Mouse (Mus musculus) liver, embryonic 12.5 days (tissue): Measurements from ENCODE around the gene Zfp467. TPM values are rescaled to one million over a fixed set of nuclear protein-coding genes. Genes with fewer than 3 reads are reported as not detected.

ENCODE experiments used
- ATAC-seq: fragments of 200-750 bp; cut with Nextera tagmentation; 2 replicates; pipeline ENCODE4 v1.8.0; 2017; ENCODE audit warnings: moderate number of reproducible peaks, mild to moderate bottlenecking, moderate library complexity
- H3K27ac ChIP-seq: fragments of 300-500 bp; sonication (generic); 2 replicates; pipeline ENCODE4 v1.5.1; 2016; ENCODE audit warnings: mild to moderate bottlenecking
- H3K27me3 ChIP-seq: fragments of 300-500 bp; sonication (generic); replicated peaks from 2 replicates; pipeline ENCODE4 v1.6.1; 2016; ENCODE audit warnings: mild to moderate bottlenecking, moderate library complexity
- H3K36me3 ChIP-seq: fragments of 300-500 bp; sonication (generic); 2 replicates; pipeline ENCODE4 v1.6.1; 2016; ENCODE audit warnings: mild to moderate bottlenecking, moderate library complexity
- H3K4me1 ChIP-seq: fragments of 300-500 bp; sonication (generic); 2 replicates; pipeline ENCODE4 v1.6.1; 2016
- H3K4me2 ChIP-seq: fragments of 300-500 bp; sonication (generic); 2 replicates; pipeline ENCODE4 v1.6.1; 2016; ENCODE audit warnings: mild to moderate bottlenecking, moderate library complexity
- H3K4me3 ChIP-seq: fragments of 300-500 bp; sonication (generic); 2 replicates; pipeline ENCODE4 v1.5.1; 2016; ENCODE audit warnings: mild to moderate bottlenecking, moderate library complexity
- H3K9ac ChIP-seq: fragments of 300-500 bp; sonication (generic); 2 replicates; pipeline ENCODE4 v1.6.1; 2016; ENCODE audit warnings: mild to moderate bottlenecking, moderate library complexity
- H3K9me3 ChIP-seq: fragments of 300-500 bp; sonication (generic); replicated peaks from 2 replicates; pipeline ENCODE4 v1.6.1; 2016; ENCODE audit warnings: mild to moderate bottlenecking, moderate library complexity
- WGBS: fragments of 180-500 bp; shearing (Covaris S2); methylation state at CpG from one replicate; pipeline ENCODE4 v1.1.7; 2016; ENCODE audit not compliant: insufficient replicate concordance; 5-methylcytosine and 5-hydroxymethylcytosine counted together
- polyA plus RNA-seq: library from polyadenylated mRNA; unstranded; fragments of >200 nt; fragmentation: Nextera tagmentation; extraction: Ambion mirVana; gene quantifications from 2 replicates; pipeline ENCODE4 v1.2.1, GENCODE M21; 2016

Zfp467 gene
- 2.9 and 3.9 TPM in 2 replicates for polyA plus RNA-seq

DNA sequence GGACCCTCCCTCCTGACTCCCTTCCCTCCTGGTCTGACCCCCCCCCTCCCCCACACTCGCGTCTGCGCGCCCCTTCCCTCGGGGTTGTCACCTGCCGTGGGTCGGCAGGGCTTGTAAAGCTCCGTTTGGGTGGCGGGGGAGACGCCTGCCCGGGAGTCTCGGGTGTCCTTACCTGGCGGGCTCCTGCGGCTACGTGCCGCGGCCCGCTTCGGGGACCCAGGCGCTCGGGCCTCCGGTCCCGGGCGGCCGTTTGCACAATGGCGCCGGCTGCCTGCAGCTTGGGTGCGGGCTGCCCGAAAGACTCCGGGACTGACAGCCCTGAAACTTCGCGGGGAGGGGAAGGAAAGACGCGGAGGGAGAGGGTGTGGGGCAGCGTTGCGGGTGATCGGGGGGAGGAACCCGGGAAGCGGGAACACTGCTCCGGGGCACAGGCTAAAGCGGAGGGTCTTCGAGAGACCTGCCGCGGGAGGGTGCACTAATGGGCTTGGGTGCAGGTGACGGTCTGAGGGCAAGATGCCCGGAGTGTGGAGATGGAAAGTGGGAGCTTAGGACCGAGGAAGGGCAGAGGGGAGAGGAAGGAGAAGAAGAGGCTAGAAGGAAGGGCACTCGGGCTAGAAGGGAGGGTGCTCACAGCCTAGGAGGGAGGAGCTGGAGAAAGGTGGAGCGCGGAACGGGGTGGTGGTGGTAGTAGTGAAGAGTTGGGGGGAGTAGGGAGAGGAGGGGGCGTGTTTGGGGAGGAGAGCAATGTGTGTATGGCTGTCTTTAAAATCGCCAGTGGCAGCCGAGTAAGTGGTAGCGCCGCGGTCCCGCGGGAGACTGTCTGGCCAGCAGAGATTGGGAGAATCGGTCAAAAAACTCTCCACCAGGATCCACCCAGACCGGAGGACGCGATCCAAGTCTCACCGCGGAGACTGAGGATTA, at the start of gene Zfp467:
Gene Zfp467, minus strand, starts transcription at position 645 of the 921 bp plus-strand sequence.
- Histone ChIP-seq H3K27ac (peak within 1 kb of the TSS; percentile 49), H3K9me3 (0 out of 2 replicates have a peak, but pooled peaks cover 8% of the 10 kb centered on the region), H3K9ac (peak within 1 kb of the TSS; percentile 69), H3K36me3 (peaks cover 16% of the 10 kb centered on the region), H3K27me3 (peaks cover 44% of the 10 kb centered on the region), H3K4me1 (peaks cover 21% of the 10 kb centered on the region; the same call in 1 of the 2 replicates), H3K4me2 (peak within 1 kb of the TSS; percentile 90), H3K4me3 (peak within 1 kb of the TSS; percentile 65)
- WGBS, result 1% methylated on average over 64 of the region's 65 CpGs
- ATAC-seq, result no peak

DNA sequence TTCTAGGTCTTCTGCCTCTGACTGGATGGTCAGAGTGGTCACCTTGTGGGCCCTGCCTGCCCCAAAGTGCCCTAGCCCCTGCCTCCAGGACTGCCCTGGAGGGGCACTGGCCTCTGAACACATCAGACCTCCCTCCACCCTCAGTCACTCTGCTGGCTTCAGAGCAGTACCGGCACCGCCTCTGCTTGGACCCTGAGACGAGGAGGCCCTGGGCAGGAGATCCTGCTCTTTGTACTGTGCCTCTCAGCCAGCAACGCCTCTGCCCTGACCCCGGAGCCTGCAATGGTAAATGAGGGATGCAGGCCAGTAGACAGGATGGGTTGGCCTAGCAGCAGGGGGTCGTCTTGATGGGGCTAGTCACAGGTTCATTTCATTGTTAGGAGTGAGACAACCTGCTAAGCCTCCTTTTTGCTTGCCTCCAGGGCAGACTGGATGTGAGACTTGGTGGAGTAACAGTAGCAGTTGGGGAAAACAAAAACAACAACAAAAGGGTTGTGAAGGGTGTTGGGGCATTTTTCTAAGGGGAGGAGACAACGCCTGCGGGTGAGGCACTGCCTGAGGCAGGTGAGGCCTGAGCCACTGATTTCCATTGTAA, 47.6 kb upstream of the Zfp467 start:
- Histone ChIP-seq H3K4me2 (no peak overlapping the region), H3K9ac (no peak overlapping the region), H3K4me3 (no peak overlapping the region), H3K27ac (no peak overlapping the region), H3K27me3 (peaks cover 11% of the 10 kb centered on the region; the same call in 1 of the 2 replicates), H3K36me3 (no peaks in the 10 kb centered on the region), H3K4me1 (peaks cover 5% of the 10 kb centered on the region), H3K9me3 (no peaks in the 10 kb centered on the region)
- WGBS, result 36% methylated on average over 8 of the region's 8 CpGs
- no peak for ATAC-seq

GRCm38 (mm10) chr6:48491361-48491760, 45.7 kb upstream of the Zfp467 start:
- no peak for ATAC-seq
- H3K27ac ChIP-seq, result no peak overlapping the region
- peaks cover 22% of the 10 kb centered on the region; the same call in 1 of the 2 replicates for H3K27me3 ChIP-seq
- H3K9me3 ChIP-seq, result no peaks in the 10 kb centered on the region
- H3K36me3 ChIP-seq, result no peaks in the 10 kb centered on the region
- H3K4me3 ChIP-seq, result no peak overlapping the region
- H3K4me1 ChIP-seq, result peaks cover 16% of the 10 kb centered on the region
- H3K9ac ChIP-seq, result no peak overlapping the region
- WGBS, result 44% methylated on average over 9 of the region's 9 CpGs
- H3K4me2 ChIP-seq, result no peak overlapping the region

- Histone ChIP-seq H3K4me2 (no peak overlapping the region), H3K9ac (no peak overlapping the region), H3K36me3 (no peaks in the 10 kb centered on the region), H3K27me3 (peaks cover 31% of the 10 kb centered on the region; the same call in 1 of the 2 replicates), H3K9me3 (no peaks in the 10 kb centered on the region), H3K27ac (no peak overlapping the region), H3K4me1 (peaks cover 16% of the 10 kb centered on the region), H3K4me3 (no peak overlapping the region)
- no peak for ATAC-seq
- WGBS, result 73% methylated on average over 3 of the region's 3 CpGs
Measured at GRCm38 (mm10) chr6:48489741-48490140, 44.1 kb upstream of the Zfp467 start.

- WGBS, result 9% methylated on average over 20 of the region's 25 CpGs
- Histone ChIP-seq H3K27me3 (peaks cover 31% of the 10 kb centered on the region; the same call in 1 of the 2 replicates), H3K9me3 (no peaks in the 10 kb centered on the region), H3K4me3 (no peak overlapping the region), H3K36me3 (no peaks in the 10 kb centered on the region), H3K9ac (no peak overlapping the region), H3K4me2 (peak overlapping the region; percentile 41), H3K4me1 (peaks cover 16% of the 10 kb centered on the region), H3K27ac (no peak overlapping the region)
- no peak for ATAC-seq
Measured at GRCm38 (mm10) chr6:48487747-48488725, 42.4 kb upstream of the Zfp467 start.

GRCm38 (mm10) chr6:48482501-48482900, 36.9 kb upstream of the Zfp467 start:
- 41% methylated on average over 5 of the region's 5 CpGs for WGBS
- no peak for ATAC-seq
- no peak overlapping the region for H3K27ac ChIP-seq

DNA sequence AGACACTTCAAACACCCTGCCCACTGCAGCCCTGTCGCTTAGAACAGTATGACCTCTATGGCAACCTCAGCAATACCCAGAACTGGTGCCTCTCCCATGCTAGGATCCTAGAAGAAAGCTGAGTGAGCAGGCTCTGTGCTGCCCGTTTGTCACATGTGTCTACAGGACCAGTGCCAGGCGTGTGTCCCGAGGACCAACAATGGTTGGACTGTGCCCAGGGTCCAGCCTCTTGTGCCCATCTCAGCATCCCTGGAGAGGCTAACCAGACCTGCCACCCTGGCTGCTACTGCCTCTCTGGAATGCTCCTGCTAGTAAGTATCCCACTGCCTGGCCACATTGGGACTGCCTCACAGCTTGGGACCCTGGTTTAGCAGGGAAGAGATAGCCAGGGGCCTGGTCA, 32.8 kb upstream of the Zfp467 start:
- 60% methylated on average over 4 of the region's 4 CpGs for WGBS
- H3K4me1 ChIP-seq, result no peaks in the 10 kb centered on the region
- no peak overlapping the region for H3K4me2 ChIP-seq
- peaks cover 6% of the 10 kb centered on the region; the same call in 1 of the 2 replicates for H3K27me3 ChIP-seq
- H3K36me3 ChIP-seq, result no peaks in the 10 kb centered on the region
- H3K9me3 ChIP-seq, result no peaks in the 10 kb centered on the region
- no peak overlapping the region for H3K4me3 ChIP-seq
- no peak overlapping the region for H3K9ac ChIP-seq
- H3K27ac ChIP-seq, result no peak overlapping the region
- no peak for ATAC-seq

More at GRCm38 (mm10) chr6:48482501-48482900, 36.9 kb upstream of the Zfp467 start:
- Histone ChIP-seq H3K4me1 (peaks cover 3% of the 10 kb centered on the region; the same call in 1 of the 2 replicates), H3K9me3 (no peaks in the 10 kb centered on the region), H3K36me3 (no peaks in the 10 kb centered on the region), H3K9ac (no peak overlapping the region), H3K27me3 (peaks cover 25% of the 10 kb centered on the region; the same call in 1 of the 2 replicates), H3K4me3 (no peak overlapping the region), H3K4me2 (no peak overlapping the region)

DNA sequence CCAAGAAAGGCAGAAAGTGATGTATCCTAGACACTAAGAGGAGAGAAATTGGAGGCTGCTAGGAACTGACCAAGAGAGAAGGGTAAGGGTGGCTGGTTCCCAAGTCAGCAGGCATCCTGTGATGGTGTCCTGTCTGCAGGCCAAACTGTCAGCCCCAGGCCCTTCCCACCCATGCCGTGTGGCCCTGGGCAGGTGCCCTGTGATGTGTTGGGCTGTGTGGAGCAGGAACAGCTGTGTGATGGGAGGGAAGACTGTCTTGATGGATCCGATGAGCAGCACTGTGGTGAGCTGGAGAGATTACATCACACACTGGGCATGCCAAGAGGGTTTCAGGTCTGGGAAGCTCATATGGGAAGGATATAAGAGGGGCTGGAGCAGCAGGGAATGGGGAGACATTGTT, 25.1 kb upstream of the Zfp467 start:
- H3K4me1 ChIP-seq, result no peaks in the 10 kb centered on the region
- WGBS, result 65% methylated on average over 2 of the region's 2 CpGs

GRCm38 (mm10) chr6:48467490-48467889, 21.9 kb upstream of the Zfp467 start:
- no peak for ATAC-seq
- Histone ChIP-seq H3K27ac (no peak overlapping the region), H3K9me3 (no peaks in the 10 kb centered on the region), H3K4me1 (no peaks in the 10 kb centered on the region), H3K4me2 (no peak overlapping the region), H3K9ac (no peak overlapping the region), H3K27me3 (no peaks in the 10 kb centered on the region), H3K4me3 (no peak overlapping the region), H3K36me3 (no peaks in the 10 kb centered on the region)
- WGBS, result 65% methylated on average over 7 of the region's 7 CpGs

More for the DNA sequence above, 25.1 kb upstream of the Zfp467 start:
- Histone ChIP-seq H3K9ac (no peak overlapping the region), H3K27me3 (no peaks in the 10 kb centered on the region; the same call in 1 of the 2 replicates), H3K9me3 (no peaks in the 10 kb centered on the region), H3K36me3 (no peaks in the 10 kb centered on the region), H3K4me2 (no peak overlapping the region), H3K27ac (no peak overlapping the region), H3K4me3 (no peak overlapping the region)
- ATAC-seq, result no peak

DNA sequence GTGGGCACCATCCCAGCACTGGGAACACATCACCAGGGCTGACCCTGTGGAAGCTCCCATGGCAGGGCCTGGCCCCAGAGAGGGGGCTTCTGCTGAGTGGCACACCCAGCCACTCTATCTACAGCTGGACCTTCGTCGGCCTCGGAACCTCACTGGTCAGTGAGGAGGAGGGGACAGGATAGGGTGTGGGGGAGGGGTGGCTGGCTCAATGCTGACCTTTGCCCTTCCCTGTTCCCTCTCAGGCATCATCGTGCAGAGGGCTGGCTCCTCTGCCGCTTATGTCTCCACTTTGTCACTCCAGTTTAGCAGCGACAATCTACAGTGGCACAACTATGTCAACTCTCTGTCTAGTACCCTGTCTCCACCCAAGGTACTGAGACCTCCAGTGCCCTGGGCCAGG, 21.1 kb upstream of the Zfp467 start:
- no peak overlapping the region for H3K9ac ChIP-seq
- no peaks in the 10 kb centered on the region for H3K4me1 ChIP-seq
- no peak overlapping the region for H3K4me3 ChIP-seq
- H3K27ac ChIP-seq, result no peak overlapping the region
- H3K27me3 ChIP-seq, result no peaks in the 10 kb centered on the region
- peak; percentile 25; the same call in 1 of the 2 replicates for ATAC-seq
- H3K9me3 ChIP-seq, result no peaks in the 10 kb centered on the region
- H3K36me3 ChIP-seq, result no peaks in the 10 kb centered on the region
- WGBS, result 34% methylated on average over 6 of the region's 6 CpGs
- H3K4me2 ChIP-seq, result no peak overlapping the region

GRCm38 (mm10) chr6:48464966-48465679, 19.5 kb upstream of the Zfp467 start:
- Histone ChIP-seq H3K27ac (no peak overlapping the region), H3K4me1 (no peaks in the 10 kb centered on the region), H3K4me3 (no peak overlapping the region), H3K9me3 (no peaks in the 10 kb centered on the region), H3K9ac (no peak overlapping the region), H3K36me3 (no peaks in the 10 kb centered on the region), H3K27me3 (no peaks in the 10 kb centered on the region), H3K4me2 (no peak overlapping the region)
- no peak for ATAC-seq
- 71% methylated on average over 13 of the region's 13 CpGs for WGBS
